Mouse (Mus musculus): ENCODE results near the gene Eef1akmt3. TPM values are rescaled to one million over a fixed set of nuclear protein-coding genes. Genes with fewer than 3 reads are reported as not detected.

Gene Eef1akmt3
- total RNA-seq (2021) (not detected), polyA plus RNA-seq (2012; rRNA removed) (0.06 TPM in 2 replicates)
- long read RNA-seq, result 0 reads

GRCm38 (mm10) chr10:127041274-127041766 is at the start of gene Eef1akmt3, which contains the start of gene Mettl1:
Eef1akmt3 (minus strand) TSS chr10:127041513.
Mettl1 (plus strand) TSS chr10:127041414.
- under 1% methylated on average over 28 of the region's 28 CpGs for WGBS
- H3K4me1 ChIP-seq (ENCODE audit: control insufficient read depth, insufficient read depth, low read length), result no peaks in the 10 kb centered on the region
- peak within 1 kb of the TSS; percentile 60 for H3K9ac ChIP-seq (ENCODE audit: low read depth, low read length)
- intact Hi-C loops (cut with DNase I), result no loop called here
- TF ChIP-seq EP300 (IDR thresholded peaks at IDR 0.05; ENCODE audit: insufficient read depth, low read depth, low read length), result no peak
- TF ChIP-seq POLR2A (IDR thresholded peaks at IDR 0.05; ENCODE audit: insufficient read depth, low read depth, low read length), result no peak
- H3K27ac ChIP-seq, result peak within 1 kb of the TSS; percentile 51
- 0 out of 2 replicates have a peak, but pooled peaks cover 2% of the 10 kb centered on the region for H3K27me3 ChIP-seq (ENCODE audit: control insufficient read depth, insufficient read depth, low read length)
- no peaks in the 10 kb centered on the region for H3K79me2 ChIP-seq (replicated peaks; ENCODE audit: control insufficient read depth, insufficient read depth, low read length)
- peak within 1 kb of the TSS; percentile 83 for H3K4me3 ChIP-seq
- H3K36me3 ChIP-seq (ENCODE audit: control insufficient read depth, insufficient read depth, low read length), result no peaks in the 10 kb centered on the region
- DNase-seq, result no peak

GRCm38 (mm10) chr10:127090560-127091411 is 49.5 kb upstream of the Eef1akmt3 start:
- Histone ChIP-seq H3K4me3 (no peak overlapping the region), H3K27me3 (ENCODE audit: control insufficient read depth, insufficient read depth, low read length) (peaks cover 14% of the 10 kb centered on the region), H3K9ac (ENCODE audit: low read depth, low read length) (no peak overlapping the region), H3K27ac (no peak overlapping the region), H3K4me1 (ENCODE audit: control insufficient read depth, insufficient read depth, low read length) (no peaks in the 10 kb centered on the region), H3K79me2 (replicated peaks; ENCODE audit: control insufficient read depth, insufficient read depth, low read length) (no peaks in the 10 kb centered on the region), H3K36me3 (ENCODE audit: control insufficient read depth, insufficient read depth, low read length) (no peaks in the 10 kb centered on the region)
- TF ChIP-seq EP300 (IDR thresholded peaks at IDR 0.05; ENCODE audit: insufficient read depth, low read depth, low read length), result no peak
- TF ChIP-seq CTCF (IDR thresholded peaks at IDR 0.05), result no peak
- TF ChIP-seq POLR2A (IDR thresholded peaks at IDR 0.05; ENCODE audit: insufficient read depth, low read depth, low read length), result no peak
- DNase-seq, result peak; percentile 36 to 58
- intact Hi-C loops (cut with DNase I), result no loop called here
- 18% methylated on average over 57 of the region's 57 CpGs for WGBS

GRCm38 (mm10) chr10:127085633-127086032 is 44.3 kb upstream of the Eef1akmt3 start:
- WGBS, result 71% methylated on average over 6 of the region's 6 CpGs
- no peak overlapping the region for H3K27ac ChIP-seq
- no peaks in the 10 kb centered on the region for H3K4me1 ChIP-seq (ENCODE audit: control insufficient read depth, insufficient read depth, low read length)
- DNase-seq, result no peak
- no peaks in the 10 kb centered on the region for H3K36me3 ChIP-seq (ENCODE audit: control insufficient read depth, insufficient read depth, low read length)
- no peak overlapping the region for H3K9ac ChIP-seq (ENCODE audit: low read depth, low read length)
- H3K4me3 ChIP-seq, result no peak overlapping the region
- intact Hi-C loops (cut with DNase I), result no loop called here
- no peaks in the 10 kb centered on the region for H3K79me2 ChIP-seq (replicated peaks; ENCODE audit: control insufficient read depth, insufficient read depth, low read length)
- TF ChIP-seq POLR2A (IDR thresholded peaks at IDR 0.05; ENCODE audit: insufficient read depth, low read depth, low read length) (no peak), EP300 (IDR thresholded peaks at IDR 0.05; ENCODE audit: insufficient read depth, low read depth, low read length) (no peak), CTCF (IDR thresholded peaks at IDR 0.05) (no peak)
- peaks cover 2% of the 10 kb centered on the region; the same call in 1 of the 2 replicates for H3K27me3 ChIP-seq (ENCODE audit: control insufficient read depth, insufficient read depth, low read length)

- no peaks in the 10 kb centered on the region for H3K27me3 ChIP-seq (ENCODE audit: control insufficient read depth, insufficient read depth, low read length)
- no peaks in the 10 kb centered on the region for H3K4me1 ChIP-seq (ENCODE audit: control insufficient read depth, insufficient read depth, low read length)
- no peaks in the 10 kb centered on the region for H3K79me2 ChIP-seq (replicated peaks; ENCODE audit: control insufficient read depth, insufficient read depth, low read length)
- no peaks in the 10 kb centered on the region for H3K36me3 ChIP-seq (ENCODE audit: control insufficient read depth, insufficient read depth, low read length)
- TF ChIP-seq CTCF (IDR thresholded peaks at IDR 0.05) (no peak), EP300 (IDR thresholded peaks at IDR 0.05; ENCODE audit: insufficient read depth, low read depth, low read length) (no peak), POLR2A (IDR thresholded peaks at IDR 0.05; ENCODE audit: insufficient read depth, low read depth, low read length) (no peak)
- no peak overlapping the region for H3K4me3 ChIP-seq
- no peak overlapping the region for H3K27ac ChIP-seq
- no peak for DNase-seq
- WGBS, result 71% methylated on average over 9 of the region's 9 CpGs
- intact Hi-C loops (cut with DNase I), result no loop called here
- H3K9ac ChIP-seq (ENCODE audit: low read depth, low read length), result no peak overlapping the region
Measured at GRCm38 (mm10) chr10:127085052-127085451, 43.7 kb upstream of the Eef1akmt3 start.

GRCm38 (mm10) chr10:127083915-127084306 is 42.6 kb upstream of the Eef1akmt3 start:
- TF ChIP-seq EP300 (IDR thresholded peaks at IDR 0.05; ENCODE audit: insufficient read depth, low read depth, low read length), result no peak
- no peak for TF ChIP-seq CTCF (IDR thresholded peaks at IDR 0.05)
- TF ChIP-seq POLR2A (IDR thresholded peaks at IDR 0.05; ENCODE audit: insufficient read depth, low read depth, low read length), result no peak
- Histone ChIP-seq H3K79me2 (replicated peaks; ENCODE audit: control insufficient read depth, insufficient read depth, low read length) (no peaks in the 10 kb centered on the region), H3K4me3 (no peak overlapping the region), H3K9ac (ENCODE audit: low read depth, low read length) (no peak overlapping the region), H3K4me1 (ENCODE audit: control insufficient read depth, insufficient read depth, low read length) (no peaks in the 10 kb centered on the region), H3K27me3 (ENCODE audit: control insufficient read depth, insufficient read depth, low read length) (no peaks in the 10 kb centered on the region; the same call in 1 of the 2 replicates), H3K36me3 (ENCODE audit: control insufficient read depth, insufficient read depth, low read length) (no peaks in the 10 kb centered on the region), H3K27ac (no peak overlapping the region)
- no peak for DNase-seq
- intact Hi-C loops (cut with DNase I), result no loop called here
- WGBS, result 51% methylated on average over 5 of the region's 5 CpGs
